Mouse (Mus musculus) CD4-positive, CD25-positive, alpha-beta regulatory T cell, adult 2 months (primary cell): ENCODE results near the gene Cdca4.

ENCODE experiments used
- DNase-seq: peaks from one replicate; pipeline ENCODE4 v3.0.0-alpha.2; 2012; ENCODE audit warnings: low read depth, low spot score

The Cdca4 gene

DNA sequence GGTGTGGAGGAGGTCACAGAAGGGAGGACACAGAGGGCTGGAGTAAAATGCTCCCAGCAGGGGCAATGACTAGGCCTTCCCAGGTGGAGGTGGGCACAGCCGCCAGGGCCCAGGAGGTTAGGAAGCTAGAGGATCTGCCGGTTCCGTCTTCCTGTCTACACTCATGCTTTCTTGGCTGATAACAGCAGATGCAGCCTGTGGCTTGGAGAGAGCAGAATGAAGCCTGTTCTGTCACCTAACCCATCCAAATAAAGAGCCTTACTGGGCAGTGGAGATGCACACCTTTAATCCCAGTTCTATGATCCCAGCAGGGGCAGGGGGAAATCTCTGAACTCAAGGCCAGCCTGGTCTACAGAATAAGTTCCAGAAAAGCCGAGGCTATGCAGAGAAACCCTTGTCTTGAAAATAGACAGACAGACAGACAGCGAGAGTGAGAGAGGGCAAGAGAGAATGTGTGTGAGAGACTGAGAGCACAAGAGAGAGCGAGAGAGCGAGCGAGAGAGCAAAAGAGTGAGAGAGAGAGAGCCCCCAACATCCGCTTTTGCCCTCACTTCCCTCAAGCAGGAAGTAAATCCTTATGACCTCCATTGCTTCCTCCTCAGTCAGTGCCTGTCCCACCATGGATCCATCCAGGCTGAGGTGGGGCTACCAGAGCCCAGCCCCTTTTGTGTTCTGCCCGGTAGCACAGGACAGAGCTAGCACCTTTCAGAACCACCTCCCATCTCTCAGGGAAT, 29.8 kb downstream of the Cdca4 start:
- DNase-seq: no peak

DNA sequence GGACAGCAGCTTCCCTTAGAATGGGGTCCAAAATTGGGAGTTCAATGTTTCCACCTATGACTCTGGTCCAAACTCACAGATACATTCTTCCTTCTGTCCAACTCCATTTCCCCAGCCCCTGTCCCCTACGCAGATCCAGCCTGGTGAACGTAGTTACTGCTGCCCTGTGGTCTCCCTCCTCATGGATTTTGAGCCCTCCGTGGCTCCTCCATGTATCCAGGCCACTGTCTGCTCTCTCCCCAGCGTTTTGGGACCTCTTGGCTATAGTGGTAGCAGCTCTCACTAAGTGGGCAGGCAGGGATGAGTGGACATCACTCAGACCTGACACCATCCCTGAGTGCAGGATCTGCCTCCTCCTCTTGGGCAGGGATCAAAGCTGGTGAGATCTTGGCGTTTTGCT, 30.5 kb downstream of the Cdca4 start:
- DNase-seq: no peak

DNA sequence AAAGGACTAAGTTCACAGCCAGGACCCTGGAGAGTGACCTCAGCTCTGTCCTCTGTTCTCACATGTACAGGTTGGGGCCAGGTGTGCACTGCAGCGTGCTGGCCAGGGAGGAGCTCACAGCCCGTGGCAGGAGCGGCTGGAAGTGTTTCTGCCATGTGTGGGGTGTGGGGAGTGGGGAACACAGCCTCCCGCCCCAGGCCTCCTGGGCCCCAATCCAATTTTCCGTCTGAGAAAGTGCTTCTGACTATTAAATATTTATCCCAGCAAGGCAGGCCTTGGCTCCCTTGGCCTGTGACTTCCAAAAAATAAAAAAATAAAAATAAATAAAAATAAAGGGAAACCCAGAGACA, 30.9 kb downstream of the Cdca4 start:
- DNase-seq: no peak

DNA sequence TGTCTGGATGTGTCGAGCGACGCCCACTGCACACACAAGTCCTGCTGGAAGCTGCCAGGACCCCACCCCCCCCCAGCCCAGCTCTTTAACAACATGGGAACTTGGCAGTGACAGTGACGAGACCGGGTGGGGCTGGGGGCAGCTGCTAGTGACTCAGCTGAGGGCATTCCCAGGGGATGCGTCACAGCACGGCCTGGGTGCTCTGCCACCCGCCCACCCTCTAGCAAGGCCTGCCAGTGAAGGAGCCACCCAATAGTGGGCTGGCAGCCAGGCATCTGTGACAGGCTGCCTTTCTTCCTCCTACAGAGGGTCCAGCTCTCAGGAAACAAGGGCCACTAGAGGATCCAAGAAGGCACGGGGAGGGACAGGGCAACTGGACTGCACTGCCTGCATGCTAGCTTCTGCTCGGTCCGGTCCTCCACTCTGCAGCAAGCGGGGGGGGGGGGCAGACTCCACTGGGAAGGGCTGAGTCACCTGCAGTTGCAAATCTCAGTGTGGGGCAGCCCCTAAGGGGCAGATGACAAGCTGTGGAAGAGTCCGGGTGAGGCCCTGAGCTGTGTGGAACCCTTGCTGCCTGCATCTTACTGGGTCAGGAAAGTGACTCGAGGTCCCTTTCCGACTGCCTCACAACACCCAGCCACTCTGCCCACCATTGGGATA, 31.4 kb downstream of the Cdca4 start:
- no peak for DNase-seq

DNA sequence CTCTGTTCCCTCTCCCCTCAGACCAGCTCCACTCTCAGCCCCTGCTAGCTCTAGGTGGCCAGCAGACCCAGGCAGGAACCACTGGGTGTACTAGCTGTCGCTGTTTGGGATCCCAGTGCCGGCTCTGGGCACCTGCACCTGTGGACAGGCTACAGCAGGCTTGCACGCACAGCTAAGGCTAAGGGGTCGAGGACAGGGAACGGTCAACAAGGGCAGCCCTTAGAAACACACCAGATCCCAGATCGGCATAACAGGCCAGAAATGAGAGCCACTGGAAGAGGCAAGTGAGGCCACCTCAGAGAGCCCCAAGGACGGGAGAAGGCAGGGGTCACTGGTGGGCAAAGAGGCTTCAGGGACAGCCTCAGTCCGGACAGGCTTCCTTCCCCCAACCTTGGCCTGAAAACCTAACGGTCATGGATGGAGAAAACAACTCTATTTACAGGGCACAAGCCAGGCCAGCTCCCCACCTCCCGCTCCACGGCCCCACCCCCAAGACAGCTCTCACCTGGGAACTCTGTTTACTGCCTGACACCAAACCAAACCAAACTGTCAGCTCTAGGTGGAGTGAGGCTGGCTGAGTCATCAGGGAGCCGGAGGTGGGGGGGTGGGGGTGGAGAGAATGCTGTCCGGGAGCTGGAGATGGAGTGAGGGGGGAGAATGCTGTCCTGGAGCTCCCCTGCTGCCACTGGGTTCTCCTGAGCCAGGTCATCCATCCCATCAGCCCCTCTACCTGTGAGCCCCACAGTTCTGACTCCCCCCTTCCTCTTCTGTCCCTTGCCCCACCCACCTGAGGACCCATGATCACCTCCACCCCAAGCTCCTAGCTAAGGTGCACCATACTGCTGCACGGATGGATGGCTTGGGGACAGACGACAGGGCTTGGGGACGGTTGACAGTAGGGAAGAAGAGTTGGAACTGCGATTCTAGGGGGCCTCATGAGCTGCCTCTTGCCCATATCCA, 32.4 kb downstream of the Cdca4 start:
- no peak for DNase-seq

GRCm38 (mm10) chr12:112795466-112796104, 33.6 kb downstream of the Cdca4 start:
- no peak for DNase-seq

DNA sequence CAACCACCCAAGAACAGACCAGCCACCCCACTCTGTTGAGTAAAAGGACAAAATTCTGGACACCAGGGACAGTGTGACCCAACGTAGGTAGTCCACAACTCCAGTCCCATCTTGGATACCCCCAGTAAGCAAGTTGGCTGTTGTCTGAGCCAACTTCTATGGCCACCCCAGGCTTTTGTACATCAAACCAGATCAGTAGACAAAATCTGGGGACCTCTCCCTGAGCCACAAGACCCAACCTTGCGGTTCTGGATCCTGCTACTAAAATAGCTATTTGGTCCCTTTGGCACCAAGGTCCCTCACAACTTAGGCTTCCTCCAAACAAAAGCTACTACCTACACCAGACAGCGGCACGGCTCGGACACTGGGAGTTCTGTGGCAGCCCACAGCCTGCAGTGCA, 34.2 kb downstream of the Cdca4 start:
- no peak for DNase-seq

GRCm38 (mm10) chr12:112794356-112794816, 34.8 kb downstream of the Cdca4 start:
- no peak for DNase-seq

DNA sequence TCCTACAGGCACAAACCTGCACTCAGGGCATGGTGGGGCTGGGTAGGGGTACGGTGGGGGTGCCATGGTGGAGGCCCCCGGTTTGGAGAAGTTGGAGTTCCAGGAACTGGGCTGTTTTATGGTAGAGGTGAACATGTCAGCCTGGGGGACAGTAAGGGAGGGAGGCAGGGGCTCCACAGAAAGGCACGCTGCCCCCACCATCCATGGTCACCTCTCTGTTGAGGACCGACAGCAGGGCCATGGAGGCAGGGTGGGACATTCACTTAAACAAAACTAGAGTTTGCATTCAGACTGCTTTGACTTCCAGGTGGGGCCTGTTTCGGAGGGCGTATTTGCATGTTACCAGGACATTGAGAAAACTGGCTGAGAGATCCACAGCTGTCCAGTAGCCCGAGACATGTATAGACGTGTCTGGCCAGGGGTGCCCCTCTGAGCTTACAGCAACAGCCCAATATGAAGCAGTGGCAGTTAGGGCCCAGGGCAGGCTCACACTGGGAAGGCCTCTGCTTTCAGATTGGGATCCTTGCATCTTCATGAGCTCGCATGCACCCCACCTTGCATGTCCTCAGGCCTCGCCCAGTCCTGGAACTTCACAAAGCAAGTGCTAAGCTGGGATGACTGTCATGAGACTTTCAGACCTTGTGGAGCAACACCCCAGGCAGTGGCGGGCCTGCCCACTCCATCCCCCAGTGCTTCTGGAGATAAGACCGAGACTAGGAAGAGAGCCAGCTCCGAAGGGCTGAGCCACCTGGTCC, 35.4 kb downstream of the Cdca4 start:
- no peak for DNase-seq

DNA sequence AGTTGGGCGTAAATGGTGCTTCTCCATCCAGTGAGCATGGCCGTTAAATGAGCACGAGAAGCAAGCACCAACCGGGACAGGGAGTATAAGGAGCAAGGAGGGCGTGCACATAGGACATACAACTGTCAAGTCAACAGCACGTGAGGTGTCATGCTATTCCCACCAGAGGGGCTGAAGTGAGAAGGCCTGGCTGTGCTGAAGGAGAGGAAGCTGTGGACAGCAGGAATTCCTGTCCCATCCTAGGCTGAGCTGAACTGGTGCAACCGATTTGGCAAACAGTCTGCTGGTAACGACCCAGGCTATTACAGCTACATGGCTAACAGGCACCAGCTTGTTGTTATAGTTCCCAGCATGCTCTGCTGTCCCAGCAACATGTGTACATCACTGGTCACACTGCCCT, 38.2 kb downstream of the Cdca4 start:
- no peak for DNase-seq

GRCm38 (mm10) chr12:112774481-112774880, 54.7 kb downstream of the Cdca4 start:
- no peak for DNase-seq

DNA sequence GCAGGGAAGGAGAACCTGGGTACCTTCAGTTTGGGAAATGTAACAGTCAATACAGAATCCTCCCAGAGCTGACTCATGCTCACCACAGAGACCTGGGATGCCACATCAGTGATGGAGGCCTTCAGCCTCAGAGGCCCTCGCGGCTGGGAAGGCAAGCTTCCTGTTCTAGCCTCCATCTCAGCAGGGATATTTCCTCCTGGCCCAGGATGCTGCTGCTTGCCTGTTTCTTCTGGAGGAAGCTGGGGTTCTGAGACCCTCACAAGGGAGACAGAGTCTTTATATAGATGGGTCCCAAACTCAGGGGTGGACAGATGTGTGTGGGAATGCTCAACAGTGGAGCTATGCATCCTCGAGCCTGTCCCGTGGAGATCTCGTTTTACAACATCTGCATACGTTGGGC, 55.2 kb downstream of the Cdca4 start:
- no peak for DNase-seq

- DNase-seq: no peak
Measured at GRCm38 (mm10) chr12:112773366-112773765, 55.9 kb downstream of the Cdca4 start.

GRCm38 (mm10) chr12:112772306-112772705, 56.9 kb downstream of the Cdca4 start:
- DNase-seq: no peak

DNA sequence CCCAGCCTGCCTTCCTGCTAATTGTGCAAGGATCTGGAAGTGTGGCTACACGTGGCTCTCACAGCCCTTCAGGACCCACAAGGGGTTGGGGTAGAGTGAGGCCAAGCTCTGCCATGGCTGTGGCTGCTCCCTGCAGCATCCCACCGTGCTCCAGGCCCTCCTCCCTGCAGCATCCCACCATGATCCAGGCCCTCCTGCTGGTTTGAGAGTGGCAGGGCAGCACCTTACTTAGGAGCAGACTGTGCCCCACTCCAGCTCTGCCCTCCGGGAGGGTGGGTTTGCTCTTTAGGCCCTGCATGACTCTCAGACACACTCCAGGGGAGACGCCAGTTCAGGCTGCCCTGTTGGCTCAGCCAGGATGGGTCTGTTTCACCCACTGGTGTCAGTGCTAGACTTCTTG, 58.8 kb downstream of the Cdca4 start:
- DNase-seq: no peak
